Mouse (Mus musculus) spleen, adult 2 months (tissue): Measurements from ENCODE around the gene Klk9.

Source experiments
- CTCF ChIP-seq: fragments of 200-500 bp; IDR thresholded peaks from 2 replicates; pipeline ENCODE4 v1.5.1; 2011; ENCODE audit warnings: mild to moderate bottlenecking, inconsistent platforms; ENCODE audit not compliant: insufficient read depth, insufficient read length, insufficient replicate concordance; ENCODE audit errors: extremely low read depth
- POLR2A ChIP-seq: fragments of 200-500 bp; IDR thresholded peaks from 2 replicates; pipeline ENCODE4 v1.6.1; 2011; ENCODE audit warnings: low read depth, low read length, inconsistent platforms

GRCm38 (mm10) chr7:43771916-43772315, 19.8 kb upstream of the Klk9 start:
- TF ChIP-seq POLR2A: no peak
- TF ChIP-seq CTCF: no peak
